Mouse (Mus musculus) ES-E14 (cell line): ENCODE measurements at regions not wholly inside any gene's neighbourhood (a gene's known extent, or its start where the extent isn't known, plus 50 kb on each side); places are given as distances from the start of the nearest gene placed in this dataset.
"Not testable (repeated sequence)": the region's sequence is repeated elsewhere in the genome, so short reads cannot be mapped to it uniquely, and the experiment has no call there.

Experiments used
- ZC3H11A ChIP-seq: IDR thresholded peaks from 2 replicates; pipeline ENCODE4 v1.6.1; 2012; ENCODE audit warnings: low read depth, mild to moderate bottlenecking, inconsistent platforms, low read length, borderline replicate concordance
- ZNF384 ChIP-seq: IDR thresholded peaks from 2 replicates; pipeline ENCODE4 v1.6.1; 2012; ENCODE audit warnings: low read depth, low read length, inconsistent platforms

DNA sequence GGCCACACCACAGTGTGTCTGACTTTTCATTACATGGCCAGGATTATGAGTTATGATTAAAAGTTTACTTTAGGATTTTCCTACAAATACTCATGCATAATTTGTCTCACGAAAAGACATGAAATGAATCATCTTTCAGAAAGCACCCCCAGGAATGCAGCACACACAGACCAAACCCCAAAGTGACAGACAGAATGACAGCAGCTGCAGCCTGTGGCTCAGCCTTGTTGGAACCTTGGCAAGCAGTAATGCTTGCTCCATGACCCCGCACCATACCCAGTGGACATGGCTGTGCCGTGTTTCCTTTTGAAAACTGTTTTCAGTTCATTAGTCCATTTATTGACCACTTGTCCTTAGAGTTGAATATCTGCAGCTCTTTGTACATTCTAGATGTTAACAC is 199.0 kb downstream of the Gm906 start:
- not testable (repeated sequence) for TF ChIP-seq ZNF384, ZC3H11A
